Mouse (Mus musculus): Measurements from ENCODE around the gene Clta. TPM values are rescaled to one million over a fixed set of nuclear protein-coding genes. Genes with fewer than 3 reads are reported as not detected.
"Not testable (repeated sequence)": the region's sequence is repeated elsewhere in the genome, so short reads cannot be mapped to it uniquely, and the experiment has no call there.

Clta gene
- total RNA-seq, 2 experiments from 2014 or later: 202 to 211 TPM

DNA sequence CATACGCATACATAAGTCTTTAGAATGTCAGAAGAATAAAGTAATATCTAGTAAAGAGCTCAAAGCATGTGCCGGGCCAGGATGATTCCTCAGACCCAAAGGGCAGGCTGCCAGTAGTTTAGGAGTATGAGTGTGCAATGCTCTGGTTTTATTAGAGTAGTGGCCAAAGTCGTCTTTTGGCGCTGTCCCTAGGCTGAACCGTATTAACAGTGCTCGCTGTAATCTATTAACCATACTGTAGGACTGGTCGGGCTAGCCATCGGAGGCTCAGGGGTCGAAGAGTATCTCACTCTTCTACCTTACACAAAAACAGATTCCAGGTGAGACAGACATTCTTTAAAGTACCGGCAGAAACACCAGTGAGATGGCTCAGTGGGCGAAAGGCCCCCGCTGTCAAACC, 12.5 kb downstream of the Clta start:
- no peak for DNase-seq (ENCODE audit: low spot score in 2 of 2)

DNA sequence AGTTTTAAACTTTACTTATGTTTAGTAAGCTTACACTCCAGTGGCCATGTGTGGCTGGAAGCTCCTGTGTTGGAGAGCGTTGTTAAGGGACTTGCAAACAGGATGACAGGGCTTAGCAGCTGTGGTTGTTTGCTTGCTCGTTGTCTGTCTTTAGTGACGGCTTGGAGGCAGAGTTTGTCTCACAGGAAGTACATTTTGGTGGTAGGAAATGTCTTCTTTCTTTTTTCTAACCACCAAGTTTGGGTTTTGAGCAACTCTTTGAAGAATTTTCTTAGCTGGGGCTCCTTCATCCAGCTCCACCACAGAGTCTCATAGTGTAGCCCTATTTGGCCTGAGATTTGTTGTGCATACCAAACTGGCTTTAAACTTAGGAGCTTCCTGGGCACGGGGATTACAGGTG, 18.1 kb downstream of the Clta start:
- no peak for DNase-seq (ENCODE audit: low spot score in 2 of 2)

DNA sequence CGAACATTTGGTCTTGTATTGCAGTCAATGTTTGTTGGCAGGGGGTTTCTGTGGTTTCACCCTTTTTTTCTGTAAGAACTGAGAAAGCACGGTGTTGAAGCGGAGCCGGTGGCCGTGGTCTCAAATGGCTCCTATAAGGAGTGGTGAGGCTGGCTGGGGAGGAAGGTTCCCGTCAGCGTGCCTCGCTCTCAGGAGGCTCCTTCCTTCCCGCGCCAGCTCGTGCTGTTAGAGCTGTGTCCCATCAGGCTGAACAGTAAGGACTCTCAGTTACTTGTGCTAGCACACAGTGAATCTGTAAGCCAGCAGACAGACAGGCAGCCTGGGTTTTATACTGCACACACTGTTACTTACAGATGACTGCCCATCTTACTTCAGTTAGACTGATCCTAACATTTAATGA, 18.5 kb downstream of the Clta start:
- no peak for DNase-seq (ENCODE audit: low spot score in 2 of 2)

DNA sequence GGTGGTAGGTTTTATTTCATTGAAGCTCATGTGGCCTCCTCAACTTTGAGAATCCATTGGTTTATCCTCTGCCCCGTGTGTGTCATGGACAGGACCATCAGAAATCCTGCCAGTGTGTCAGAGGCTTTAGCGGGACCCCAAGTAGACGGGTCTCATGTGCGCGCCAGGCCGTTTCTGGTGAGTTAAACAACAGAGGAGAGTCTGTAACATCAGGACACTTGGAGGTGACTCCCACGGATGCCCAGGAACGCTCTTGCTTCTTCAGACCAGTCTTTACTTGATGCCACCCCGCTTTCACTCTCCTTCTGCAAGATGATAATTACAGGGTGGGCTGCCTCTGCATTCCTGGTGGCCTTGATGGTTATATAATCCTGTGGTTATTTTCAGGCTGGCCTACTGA, 19.4 kb downstream of the Clta start:
- DNase-seq (ENCODE audit: low spot score in 2 of 2): no peak

DNA sequence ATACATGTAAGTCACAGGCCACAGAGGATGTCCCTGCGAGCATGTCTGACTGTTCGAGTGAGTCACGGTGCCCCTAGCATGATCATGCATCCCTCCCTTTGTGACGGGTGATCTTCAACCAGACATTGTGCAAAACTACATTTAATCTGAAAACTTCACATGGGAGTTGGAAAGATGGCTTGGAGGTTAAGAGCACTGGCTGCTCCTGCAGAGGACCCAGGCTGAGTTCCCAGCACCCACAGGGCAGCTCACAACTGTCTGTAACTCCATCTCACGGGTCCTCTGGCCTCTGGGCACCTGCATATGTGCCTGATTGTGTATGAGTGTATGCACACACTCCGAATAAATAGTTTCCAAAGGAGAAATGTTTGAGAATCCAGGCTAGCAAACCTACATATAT, 20.0 kb downstream of the Clta start:
- DNase-seq (ENCODE audit: low spot score in 2 of 2): no peak

DNA sequence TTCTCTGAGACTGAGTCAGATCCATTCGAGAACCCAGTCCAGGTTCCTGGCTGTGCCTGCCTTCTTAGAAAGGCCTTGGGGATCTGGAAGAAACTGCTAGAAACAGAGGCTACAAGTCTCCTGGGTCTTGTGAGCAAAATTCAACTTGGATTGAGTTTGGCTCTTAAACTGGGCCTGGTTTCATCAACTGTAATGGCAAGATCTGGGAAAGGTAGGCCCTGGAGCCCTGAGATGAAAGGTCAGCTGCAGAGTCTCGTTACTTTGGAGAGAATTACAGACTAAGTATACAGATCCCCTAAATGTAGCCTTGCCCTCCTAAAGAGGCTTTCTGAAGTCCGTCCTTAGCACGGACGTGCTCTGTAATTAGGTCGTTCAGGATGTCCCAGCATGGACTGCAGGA, 21.3 kb downstream of the Clta start:
- DNase-seq (ENCODE audit: low spot score in 2 of 2): no peak

DNA sequence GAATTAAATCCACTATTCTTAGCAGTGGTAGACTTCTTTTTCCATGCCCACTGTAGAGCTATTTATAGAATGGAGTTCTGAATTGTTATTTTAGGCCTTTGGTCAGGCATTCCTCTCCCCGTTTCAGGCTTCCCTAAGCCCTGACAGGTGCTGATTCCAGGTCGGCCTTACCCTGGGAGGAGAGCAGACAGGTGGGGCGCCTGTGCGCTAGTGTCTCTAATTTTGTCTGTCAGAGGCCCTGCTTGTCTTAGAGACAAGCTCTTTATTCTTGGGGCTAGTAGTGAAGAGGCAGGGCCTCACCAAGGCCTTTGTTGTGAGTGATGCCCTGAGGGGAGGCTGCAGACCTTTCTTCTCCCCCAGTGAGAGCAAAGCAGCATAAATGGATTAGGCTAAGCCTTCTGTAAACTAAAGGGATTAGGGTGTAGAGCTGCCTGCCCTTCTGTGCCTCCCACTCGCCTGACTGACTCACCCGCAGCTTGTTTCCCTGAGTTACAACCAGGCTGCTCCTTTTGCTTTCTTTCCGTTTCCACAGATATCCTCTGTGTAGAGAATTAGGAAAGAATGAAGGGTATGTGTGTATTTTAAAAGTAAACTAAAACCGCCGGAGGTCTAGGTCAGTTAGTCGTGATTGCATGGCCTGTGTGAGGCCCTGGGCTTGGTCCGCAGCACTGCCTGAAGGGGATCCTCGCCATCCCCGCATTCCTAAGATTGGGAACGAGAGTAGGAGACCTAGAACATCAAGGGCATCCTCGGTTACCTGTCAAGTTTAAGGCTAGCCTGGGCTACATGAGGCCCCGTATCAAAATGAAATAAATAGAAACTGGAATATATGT, 24.3 kb downstream of the Clta start:
- DNase-seq (ENCODE audit: low spot score in 2 of 2): no peak

DNA sequence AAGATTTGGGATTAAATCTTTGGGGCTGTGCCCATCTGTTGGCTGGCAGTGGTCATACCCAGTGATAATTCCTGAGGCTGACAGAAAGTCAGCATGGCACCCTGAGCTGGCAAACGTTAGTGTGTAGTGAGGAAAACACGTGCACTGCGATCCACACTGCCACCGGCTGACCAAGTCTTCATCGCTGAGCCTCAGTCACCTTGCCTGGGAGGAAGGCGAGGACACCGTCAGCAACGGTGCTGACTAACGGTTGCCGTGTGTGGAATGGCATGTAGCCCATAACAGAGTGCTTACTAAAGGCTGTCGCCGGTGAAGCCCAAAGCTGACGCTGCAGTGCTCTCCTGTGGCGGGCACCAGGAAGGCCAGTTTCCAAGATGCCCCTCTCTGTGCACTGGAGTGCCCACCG, 25.4 kb downstream of the Clta start:
- no peak for DNase-seq (ENCODE audit: low spot score in 2 of 2)

DNA sequence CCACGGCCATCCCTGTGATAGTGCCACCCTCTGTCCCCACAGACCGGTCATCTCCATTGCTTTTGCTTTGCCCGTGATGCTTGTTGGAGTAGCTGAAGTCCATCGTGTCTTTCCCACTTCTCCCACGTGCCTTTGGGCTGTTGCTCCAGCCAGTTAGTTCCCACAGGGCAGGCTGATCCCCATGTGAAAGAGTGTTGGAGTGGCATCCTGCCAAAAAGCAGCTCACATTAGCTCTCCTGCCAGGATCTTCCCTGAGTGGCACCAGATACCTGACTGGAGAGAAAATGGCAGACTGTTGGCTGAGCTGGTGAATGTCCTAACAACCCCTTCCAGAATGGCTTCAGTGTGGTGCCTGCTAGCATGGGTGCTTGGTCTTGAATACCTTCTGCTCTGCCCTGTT, 27.3 kb downstream of the Clta start:
- no peak for DNase-seq (ENCODE audit: low spot score in 2 of 2)

DNA sequence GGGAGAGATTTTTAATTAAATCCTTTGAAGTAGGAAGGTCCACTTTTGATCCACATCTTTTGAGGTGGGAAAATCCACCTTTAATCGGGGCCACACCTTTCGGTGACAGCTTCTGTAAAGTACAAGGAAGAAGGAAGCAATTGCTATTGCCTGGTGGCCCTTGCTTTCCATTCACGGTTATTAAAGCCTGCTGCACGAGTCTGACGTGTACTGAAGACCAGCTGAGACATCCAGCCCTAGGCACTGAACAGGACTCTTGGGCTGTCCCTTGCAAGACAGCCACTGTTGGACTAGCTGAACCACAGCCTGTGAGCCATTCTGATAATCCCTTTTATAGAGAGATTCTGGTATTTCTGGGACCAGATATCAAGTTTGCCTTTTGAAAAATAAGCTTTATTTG, 32.2 kb downstream of the Clta start:
- DNase-seq (ENCODE audit: low spot score in 2 of 2): no peak

DNA sequence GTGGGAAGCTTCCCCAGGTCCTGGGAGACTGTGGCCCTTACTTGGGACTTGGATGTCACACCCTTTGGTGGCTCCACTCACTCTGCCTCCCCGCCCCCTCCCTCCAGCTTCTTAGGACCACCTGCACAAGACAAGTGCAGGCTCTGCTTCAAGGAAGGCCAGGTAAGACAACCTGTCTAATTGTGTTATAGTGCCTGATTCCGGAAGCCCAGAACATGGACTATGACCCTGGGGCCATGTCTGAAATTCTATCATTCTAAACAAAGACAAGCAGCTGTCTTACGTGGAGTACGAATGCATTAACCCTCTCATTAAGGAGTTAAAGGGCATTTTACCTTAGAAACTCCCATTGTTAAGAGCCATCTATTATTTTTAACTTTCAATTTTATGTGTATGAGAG, 36.5 kb downstream of the Clta start:
- no peak for DNase-seq (ENCODE audit: low spot score in 2 of 2)

DNA sequence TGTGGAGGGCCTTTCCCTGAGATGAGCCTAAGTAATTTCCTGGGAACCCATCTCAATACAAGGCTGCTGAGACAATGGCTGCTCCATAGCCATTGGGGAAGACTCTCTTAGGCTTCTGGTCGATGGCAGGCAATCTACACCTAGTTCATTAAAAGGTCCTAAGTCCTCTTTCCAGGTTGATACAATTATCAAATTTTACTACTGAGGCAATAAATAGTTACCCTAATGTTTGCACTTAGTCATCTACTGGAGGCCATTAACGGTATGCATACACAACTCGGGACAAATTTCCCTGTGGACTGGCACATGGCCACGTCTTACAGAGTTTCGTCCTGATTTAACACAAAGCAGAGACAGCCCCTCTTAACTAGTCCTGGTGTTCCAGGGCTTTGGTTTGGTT, 38.2 kb downstream of the Clta start:
- no peak for DNase-seq (ENCODE audit: low spot score in 2 of 2)

DNA sequence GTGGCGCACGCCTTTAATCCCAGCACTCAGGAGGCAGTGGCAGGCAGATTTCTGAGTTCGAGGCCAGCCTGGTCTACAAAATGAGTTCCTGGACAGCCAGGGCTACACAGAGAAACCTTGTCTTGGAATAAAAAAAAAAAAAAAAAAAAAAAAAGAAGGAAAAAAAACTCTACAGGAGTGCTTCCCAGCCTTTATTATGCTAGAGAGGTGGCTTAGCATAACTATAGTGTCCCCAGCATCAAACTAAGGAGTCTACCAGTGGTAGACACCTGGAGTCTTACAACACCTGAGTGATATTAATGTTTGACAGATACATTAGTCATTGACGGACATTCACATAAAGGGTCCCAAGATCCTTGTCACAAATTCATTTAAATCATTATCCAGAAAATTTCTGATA, 38.9 kb downstream of the Clta start:
- not testable (repeated sequence) for DNase-seq (ENCODE audit: low spot score in 2 of 2)

DNA sequence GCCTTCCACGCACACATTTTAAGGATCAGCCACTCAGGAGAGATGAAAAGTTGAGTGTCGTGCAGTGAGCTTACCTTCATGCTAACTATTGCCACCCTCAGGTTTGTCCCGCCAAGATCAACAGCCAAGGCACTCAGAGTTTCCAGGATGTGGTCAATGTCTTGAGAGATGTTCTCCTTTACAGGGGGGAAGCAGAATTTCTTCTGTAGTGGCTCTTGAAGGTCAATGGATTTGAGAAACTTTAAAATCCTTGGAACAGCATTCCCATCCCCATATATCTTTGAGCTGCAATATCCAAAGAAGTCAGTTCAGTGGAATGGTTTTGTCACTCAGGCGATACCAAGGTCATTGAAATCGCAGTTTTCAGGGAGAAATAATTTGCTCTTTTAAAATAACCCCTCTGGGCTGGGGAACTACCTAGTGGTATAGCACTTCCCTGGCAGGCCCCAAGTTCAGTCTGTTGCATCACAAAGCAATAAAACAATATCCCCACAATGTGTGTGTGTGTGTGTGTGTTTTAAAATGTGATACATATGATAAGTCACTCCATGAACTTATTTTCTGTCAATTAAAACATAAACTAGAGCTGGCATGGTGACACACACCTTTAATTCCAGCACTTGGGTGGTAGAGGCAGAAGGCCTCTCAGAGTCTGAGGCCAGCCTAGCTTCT, 40.6 kb downstream of the Clta start:
- DNase-seq (ENCODE audit: low spot score in 2 of 2): no peak

DNA sequence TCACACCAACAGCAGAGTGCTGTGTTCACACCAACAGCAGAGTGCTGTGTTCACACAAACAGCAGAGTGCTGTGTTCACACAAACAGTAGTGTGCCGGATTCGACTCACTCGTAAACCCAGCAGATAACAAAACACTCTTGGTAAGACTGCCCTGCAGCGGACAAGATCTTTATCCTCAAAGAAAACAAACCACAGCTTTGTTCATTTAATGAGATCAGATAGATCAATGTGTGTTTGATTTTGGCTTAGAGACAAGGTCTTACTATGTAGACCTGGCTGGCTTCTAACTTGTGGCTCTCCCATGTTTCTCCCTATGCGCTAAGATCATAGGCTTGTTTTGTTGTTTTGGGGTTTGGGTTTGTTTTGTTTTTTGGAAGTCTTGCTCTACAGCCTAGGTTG, 41.8 kb downstream of the Clta start:
- DNase-seq (ENCODE audit: low spot score in 2 of 2): no peak

DNA sequence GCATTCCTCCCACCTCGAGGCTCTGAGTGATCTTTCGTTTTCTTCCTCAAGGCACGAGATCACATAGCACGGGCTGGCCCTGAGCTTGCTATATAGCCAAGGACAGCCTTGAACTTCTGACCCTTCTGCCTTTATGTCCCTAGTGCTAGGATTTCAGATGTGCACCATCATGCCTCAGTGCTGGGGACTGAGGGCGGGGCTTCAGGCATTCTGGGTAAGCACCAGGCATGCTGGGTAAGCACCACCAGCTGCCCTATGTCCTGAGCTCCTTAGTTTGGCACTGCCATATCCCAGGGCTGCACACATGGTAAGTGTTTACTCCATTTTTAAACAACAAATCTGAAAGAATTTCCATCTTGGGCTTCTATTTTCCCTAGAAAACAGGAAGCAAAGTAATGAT, 45.6 kb downstream of the Clta start:
- DNase-seq (ENCODE audit: low spot score in 2 of 2): no peak

DNA sequence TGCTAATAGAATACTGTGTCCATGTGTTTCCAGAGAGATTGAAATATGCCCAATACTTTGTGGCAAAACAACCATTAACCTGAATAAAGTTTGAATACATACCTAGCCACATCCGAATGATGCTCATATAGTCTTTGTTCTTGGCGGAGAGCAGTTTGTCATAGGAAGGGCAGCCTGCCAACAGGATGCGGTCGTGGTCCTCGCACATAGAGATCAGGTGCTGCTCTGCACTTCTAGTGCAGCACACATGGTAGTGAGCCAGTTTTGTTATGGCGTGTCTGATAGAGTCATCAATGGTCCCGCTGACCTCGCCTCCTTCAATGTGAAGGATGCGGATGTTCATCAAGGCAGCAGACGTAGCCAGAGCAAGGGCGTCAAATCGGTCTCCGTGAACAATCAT, 55.4 kb downstream of the Clta start:
- DNase-seq (ENCODE audit: low spot score in 2 of 2): no peak

DNA sequence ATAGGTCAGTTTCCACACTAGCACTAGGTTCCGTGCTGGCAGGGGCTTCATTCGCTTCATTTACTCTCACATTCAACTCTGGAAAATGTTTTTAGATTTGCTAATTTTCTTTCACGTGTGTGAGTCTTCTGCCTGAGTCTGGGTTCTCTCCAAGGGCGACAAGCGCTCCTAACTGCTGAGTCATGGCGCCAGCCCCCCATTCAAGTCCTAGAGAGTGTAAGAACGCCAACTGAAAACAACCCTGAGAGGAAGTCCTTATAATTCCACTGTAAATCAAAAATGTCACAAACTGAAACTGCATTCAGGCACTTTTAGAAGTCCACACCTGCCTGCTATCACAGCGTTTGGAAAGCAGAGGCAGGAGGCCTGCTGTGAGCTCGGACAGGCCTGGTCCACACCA, 57.8 kb downstream of the Clta start:
- no peak for DNase-seq (ENCODE audit: low spot score in 2 of 2)

DNA sequence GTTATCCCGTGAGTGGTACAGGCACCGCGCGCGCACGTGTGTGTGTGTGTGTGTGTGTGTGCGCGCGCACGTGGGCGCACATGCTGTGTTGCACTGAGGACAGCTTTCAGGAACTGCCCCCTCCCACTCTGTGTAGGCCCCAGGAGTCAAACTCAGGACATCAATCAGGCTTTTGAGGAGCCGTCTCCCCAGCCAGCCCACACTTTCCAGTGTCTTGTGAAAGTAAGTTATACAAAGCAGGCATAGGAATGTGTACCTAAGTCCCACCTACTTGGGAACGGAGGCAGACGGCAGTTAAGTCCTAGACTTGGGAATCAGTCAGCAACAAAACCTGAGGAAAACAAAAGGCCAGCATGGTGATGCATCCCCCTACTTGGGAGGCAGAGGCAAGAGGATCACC, 58.6 kb downstream of the Clta start:
- DNase-seq (ENCODE audit: low spot score in 2 of 2): no peak

DNA sequence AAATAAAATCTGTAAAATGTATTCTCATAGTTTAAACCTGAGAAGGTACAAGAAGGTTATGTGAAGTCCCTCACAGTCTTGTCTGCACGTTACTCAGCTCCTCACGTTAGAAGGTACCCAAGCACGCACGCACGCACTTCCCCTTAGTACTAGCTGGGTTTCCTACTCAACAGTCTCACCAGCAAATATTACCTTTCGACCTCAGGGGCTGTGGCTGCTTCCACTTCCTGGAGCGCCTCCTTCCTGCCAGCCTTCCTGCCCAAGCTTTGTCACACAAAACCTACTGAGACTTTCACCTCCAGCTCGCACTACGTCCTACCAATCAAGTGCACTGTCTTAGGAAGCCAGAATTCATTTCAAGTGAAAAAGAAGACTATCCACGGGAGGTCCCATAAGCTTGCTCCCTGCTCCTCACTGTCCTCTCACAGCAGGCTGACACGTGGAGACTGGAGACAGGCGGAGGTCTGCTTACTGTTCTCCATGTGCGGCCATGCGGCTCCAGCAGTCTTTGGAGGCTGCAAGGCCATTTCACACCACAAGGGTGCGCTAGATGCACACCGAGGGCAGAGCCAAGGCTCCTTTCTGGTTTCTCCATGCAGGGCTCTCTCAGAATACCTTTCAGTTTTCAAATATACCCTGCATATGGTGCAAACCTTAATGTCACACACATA, 61.2 kb downstream of the Clta start:
- peak; percentile 81 to 84 for DNase-seq (ENCODE audit: low spot score in 2 of 2)

DNA sequence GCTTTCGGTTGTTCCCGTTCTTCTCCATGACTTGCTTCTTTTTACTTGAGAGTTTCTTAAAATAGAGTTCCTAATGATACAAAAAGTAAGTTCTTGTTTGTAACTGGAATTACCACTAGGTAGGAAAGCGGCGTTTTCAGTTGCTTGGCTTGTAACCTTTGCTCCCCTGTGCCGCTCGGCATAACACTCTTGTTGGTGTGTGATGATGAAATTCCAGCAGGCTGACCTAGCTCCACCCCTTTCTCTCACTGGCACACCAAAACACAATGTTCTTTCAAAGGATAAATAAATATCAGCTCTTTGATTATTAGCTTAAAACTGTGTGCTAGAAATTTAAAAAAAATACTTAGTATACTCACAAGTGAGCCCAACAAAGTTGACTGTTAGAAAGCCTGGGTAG, 62.6 kb downstream of the Clta start:
- DNase-seq (ENCODE audit: low spot score in 2 of 2): no peak

DNA sequence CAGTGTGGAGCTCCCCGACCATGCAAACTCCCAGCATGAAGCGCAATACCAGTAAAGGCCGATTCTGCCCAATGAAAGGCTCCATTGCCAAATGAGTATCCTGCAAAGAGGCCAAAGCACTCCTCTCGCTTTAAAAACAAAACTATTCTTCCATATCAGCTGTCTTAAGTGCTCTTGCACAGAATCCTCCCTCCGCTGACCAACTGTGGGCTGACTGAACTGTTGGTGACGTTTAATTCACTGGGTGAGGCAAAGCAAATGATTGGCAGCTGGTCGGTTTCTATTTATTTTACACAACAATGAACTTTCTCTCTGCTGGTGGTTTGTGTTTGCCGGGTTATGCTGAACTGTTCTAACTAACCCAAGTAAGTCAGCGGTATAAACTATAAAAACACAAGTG, 64.5 kb downstream of the Clta start:
- no peak for DNase-seq (ENCODE audit: low spot score in 2 of 2)

Measured in adrenal gland, postnatal 4 days (tissue).